ENCODE assay signal across 9 mouse cellular contexts in the genomic region with DNA sequence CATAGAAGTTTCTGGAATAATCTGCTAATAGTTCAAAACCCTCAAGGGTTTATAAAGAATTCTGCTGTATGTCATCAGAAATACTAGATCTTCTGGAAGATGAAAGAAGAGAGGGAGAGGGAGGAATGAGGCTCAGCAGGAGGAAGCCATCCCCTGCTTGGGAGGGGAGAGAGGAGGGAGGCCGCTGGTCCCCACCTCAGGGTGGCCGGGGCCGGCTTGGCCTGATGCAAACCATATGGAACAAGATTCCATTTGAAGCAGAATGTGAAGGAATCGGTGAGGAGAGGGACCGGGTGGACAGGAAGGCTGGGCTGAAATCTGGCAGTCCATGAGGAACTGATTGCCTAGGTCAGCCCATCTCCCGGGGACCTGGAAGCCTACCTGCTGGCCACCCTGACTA.
"Had no signal": no experiment of that assay in that cellular context is flagged by ENCODE, and none has a peak within 500 bp of the region (broad histone marks: within the 10 kb centered on the region; RNA-seq: fewer than 3 reads in every experiment).

No protein-coding gene starts in this region.

- H3K9me3 ChIP-seq: hindbrain, embryonic 15.5 days; limb, embryonic 15.5 days; liver, embryonic 12.5 days; midbrain, embryonic 13.5 days had no signal

- H3K27me3 ChIP-seq: hindbrain, embryonic 15.5 days; limb, embryonic 15.5 days; liver, embryonic 12.5 days; midbrain, embryonic 13.5 days had no signal

- H3K4me1 ChIP-seq: hindbrain, embryonic 15.5 days; liver, embryonic 12.5 days had no signal

- H3K4me2 ChIP-seq: hindbrain, embryonic 15.5 days; limb, embryonic 15.5 days; liver, embryonic 12.5 days; midbrain, embryonic 13.5 days had no signal

- H3K4me3 ChIP-seq: hindbrain, embryonic 15.5 days; left cerebral cortex, adult 2 months; limb, embryonic 15.5 days; liver, embryonic 12.5 days; midbrain, embryonic 13.5 days had no signal

- DNase-seq: lung, postnatal 36 days; right cerebral cortex, postnatal 14 days; thymus, adult 18-20 months; thymus, postnatal 14 days had no signal

- H3K27ac ChIP-seq: hindbrain, embryonic 15.5 days; left cerebral cortex, adult 2 months; limb, embryonic 15.5 days; liver, embryonic 12.5 days; midbrain, embryonic 13.5 days had no signal

- ATAC-seq: liver, embryonic 12.5 days; midbrain, embryonic 13.5 days had no signal

- H3K9ac ChIP-seq: hindbrain, embryonic 15.5 days; limb, embryonic 15.5 days; liver, embryonic 12.5 days; midbrain, embryonic 13.5 days had no signal

- H3K36me3 ChIP-seq: hindbrain, embryonic 15.5 days; limb, embryonic 15.5 days; liver, embryonic 12.5 days; midbrain, embryonic 13.5 days had no signal
